Mouse (Mus musculus) cerebellum, adult 2 months (tissue): ENCODE measurements at regions not wholly inside any gene's neighbourhood (a gene's known extent, or its start where the extent isn't known, plus 50 kb on each side); places are given as distances from the start of the nearest gene placed in this dataset.

Experiments used
- CTCF ChIP-seq: fragments of 200-500 bp; IDR thresholded peaks from 2 replicates; pipeline ENCODE4 v1.5.1; 2011; ENCODE audit warnings: low read depth, mild to moderate bottlenecking, control low read depth, low read length, moderate library complexity, borderline replicate concordance; ENCODE audit not compliant: insufficient read depth
- POLR2A ChIP-seq: fragments of 200-500 bp; IDR thresholded peaks from 2 replicates; pipeline ENCODE4 v1.6.1; 2011; ENCODE audit warnings: low read length, control low read depth, borderline replicate concordance; ENCODE audit not compliant: insufficient read depth

GRCm38 (mm10) chr4:75790920-75791589 is 513.0 kb upstream of the Dmac1 start:
- TF ChIP-seq CTCF (no peak), POLR2A (no peak)
